Mouse (Mus musculus) liver, embryonic 16.5 days (tissue): ENCODE data around the gene Sf3b1. TPM values are rescaled to one million over a fixed set of nuclear protein-coding genes. Genes with fewer than 3 reads are reported as not detected.

Experiments
- polyA plus RNA-seq: library from polyadenylated mRNA; unstranded; fragments of >200 nt; fragmentation: Nextera tagmentation; extraction: Ambion mirVana; gene quantifications from 2 replicates; pipeline ENCODE4 v1.2.1, GENCODE M21; 2015

Gene Sf3b1
- polyA plus RNA-seq, 1 experiment from 2014 or later: 118 TPM

Other genes starting within 250 kb of the Sf3b1 start
- 4.8 and 4.9 TPM in 2 replicates for gene Ankrd44, start 101.1 kb downstream of the Sf3b1 start, polyA plus RNA-seq
- gene Coq10b, start 25.3 kb upstream of the Sf3b1 start, polyA plus RNA-seq: 12.0 and 12.7 TPM in 2 replicates
- gene Hspe1, start 60.7 kb upstream of the Sf3b1 start, polyA plus RNA-seq: 269 and 326 TPM in 2 replicates
- gene Hspd1, start 60.8 kb upstream of the Sf3b1 start, polyA plus RNA-seq: 236 and 253 TPM in 2 replicates
- 39.5 and 39.8 TPM in 2 replicates for gene Mob4, start 103.8 kb upstream of the Sf3b1 start, polyA plus RNA-seq
- 0.68 and 0.86 TPM in 2 replicates for gene Rftn2, start 199.3 kb upstream of the Sf3b1 start, polyA plus RNA-seq
- 1.4 and 1.5 TPM in 2 replicates for gene Mars2, start 209.7 kb upstream of the Sf3b1 start, polyA plus RNA-seq